Mouse (Mus musculus) yolk sac, embryonic 10.5 days (tissue): ENCODE measurements at regions not wholly inside any gene's neighbourhood (a gene's known extent, or its start where the extent isn't known, plus 50 kb on each side); places are given as distances from the start of the nearest gene placed in this dataset.

Source experiments
- DNase-seq: peaks from one replicate; pipeline ENCODE4 v3.0.0-alpha.2; 2017; ENCODE audit warnings: low spot score

DNA sequence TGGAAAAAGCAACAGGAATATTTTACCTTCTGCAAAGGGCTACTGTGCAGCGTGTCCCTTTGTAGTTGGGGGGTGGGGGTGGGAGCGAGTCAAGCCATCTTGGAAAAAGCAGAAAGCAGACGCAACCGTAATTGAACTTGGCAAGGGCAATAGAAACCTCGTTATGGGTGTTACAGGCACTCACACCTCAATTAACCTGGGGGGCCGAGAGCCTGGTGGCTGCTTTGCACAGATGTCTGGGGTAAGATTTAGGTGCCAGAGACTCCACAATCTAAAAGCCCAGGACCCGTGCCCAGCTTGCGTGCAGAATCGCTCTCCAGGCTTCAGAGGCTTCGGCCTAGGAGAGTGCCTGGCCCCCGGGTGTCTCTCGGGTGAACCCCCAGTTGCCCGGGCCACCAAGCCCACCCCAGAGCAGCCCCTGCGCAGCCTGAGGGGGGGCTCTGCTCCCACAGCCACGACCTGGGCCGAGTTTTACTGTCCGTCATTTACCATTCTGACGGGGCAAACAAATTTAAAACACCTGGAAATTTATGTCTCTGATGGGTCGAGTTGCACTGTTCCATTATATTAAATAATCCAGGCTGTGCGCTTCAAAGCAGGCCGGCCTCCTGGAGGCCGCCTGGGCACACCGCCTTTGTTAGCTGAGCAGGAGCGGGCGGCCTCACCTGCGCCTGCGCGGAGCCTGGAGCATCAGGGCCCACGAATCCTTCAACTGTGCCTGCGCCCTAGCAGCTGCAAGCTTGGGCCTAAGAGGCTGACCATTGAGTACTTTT, 212.4 kb downstream of the Srbd1 start:
- DNase-seq = no peak

DNA sequence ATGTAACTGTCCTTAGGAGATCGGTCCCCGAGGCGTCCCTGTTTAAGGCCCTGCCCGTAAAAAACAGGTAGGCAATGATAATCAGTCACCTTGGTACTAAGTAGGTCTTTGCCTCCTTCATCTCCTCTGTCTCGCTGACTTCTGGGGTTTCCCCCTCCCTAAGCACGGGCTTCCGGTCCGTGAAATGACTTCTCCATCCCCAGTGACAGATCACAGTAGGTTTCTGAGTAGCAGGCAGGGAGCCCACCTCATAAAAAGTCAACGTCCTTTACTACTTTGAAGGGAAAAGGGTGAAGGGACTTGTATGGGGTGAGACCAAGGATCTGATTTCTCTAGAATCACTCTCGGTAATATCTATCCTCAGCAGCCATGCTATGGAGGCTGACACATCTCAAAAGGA, 213.0 kb downstream of the Srbd1 start:
- DNase-seq = no peak

DNA sequence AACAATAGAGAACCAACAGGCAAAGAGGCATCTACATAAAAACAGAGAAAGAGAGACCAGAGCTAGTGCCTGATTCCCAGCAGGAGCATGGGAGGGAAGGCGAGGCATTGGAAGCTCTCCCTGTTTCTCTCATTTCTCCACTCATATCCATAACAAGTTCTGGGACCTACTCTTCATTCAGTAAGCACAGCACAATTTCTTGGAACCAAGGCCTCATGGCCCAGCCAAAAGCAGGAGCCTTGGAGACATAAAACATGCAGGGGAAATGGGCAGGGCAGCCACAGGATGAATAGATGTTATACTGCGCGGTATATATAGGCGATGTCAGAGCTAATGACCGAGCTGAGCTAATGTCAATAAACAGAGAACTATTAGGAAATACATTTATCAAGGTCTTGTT, 214.2 kb downstream of the Srbd1 start:
- no peak for DNase-seq

DNA sequence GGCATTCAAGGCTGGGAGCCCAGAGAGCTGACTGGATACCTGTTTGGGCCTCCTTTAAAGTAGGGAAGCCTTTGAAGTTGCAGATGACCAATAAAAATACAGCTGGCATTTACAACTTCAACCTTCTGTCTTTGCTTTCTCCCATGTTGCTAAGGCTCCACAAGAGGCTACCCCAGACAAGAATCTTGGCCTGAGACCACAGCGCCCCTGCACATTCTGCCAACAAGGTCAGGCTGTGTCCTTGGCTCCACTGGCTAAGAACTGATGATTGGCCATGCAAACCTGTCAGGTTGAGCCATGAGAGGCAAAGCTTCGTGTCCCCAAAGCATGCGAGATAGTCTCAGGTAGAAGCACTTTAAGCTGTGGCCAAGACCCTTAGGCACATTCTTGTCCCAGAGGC, 214.6 kb downstream of the Srbd1 start:
- DNase-seq = no peak

DNA sequence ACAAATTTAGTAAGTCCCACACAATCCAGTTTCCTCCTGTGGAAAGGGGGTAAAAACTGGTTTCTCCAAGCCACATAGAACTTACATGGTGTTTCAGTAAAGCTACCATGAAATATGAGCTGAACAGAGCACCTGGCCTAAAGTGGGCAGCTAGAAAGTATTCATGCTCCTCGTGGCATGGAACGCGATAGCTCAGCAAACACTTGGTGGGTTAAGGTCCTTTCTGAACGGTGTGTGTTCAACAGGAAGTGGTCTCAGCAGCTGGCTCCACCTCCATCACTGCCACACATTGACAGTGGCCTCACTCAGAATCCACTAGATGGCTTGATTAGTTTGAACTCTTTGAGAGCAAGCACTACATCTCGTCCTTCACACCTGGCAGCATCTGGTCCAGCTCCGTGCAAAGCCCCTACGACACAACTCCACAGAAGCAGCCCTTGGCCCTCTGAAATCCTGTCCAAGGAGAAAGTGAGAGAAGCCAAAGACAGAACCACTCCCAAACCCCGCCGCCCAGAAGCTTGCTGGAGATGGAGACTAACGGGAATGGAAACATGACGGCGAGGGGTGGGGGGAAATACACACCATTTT, 215.2 kb downstream of the Srbd1 start:
- DNase-seq = no peak

DNA sequence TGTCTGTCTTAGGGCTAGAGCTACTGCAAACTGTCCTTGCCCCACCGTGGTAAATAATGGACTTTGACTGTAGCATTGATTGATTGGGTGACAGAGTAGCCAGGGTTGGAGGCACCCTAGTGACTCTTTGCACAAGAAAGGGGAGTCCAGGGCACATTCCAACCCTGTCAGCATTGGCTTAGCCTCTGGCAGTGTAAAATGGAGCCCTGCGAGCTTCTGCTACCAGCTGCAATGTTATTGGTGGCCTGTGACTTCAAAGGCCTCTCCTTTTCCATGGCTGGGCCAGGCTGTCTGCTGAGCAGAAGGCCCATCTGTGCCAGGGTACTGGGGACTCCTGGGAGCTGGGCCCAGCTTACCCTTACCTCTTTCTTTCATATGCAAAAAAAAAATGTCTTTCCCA, 216.4 kb downstream of the Srbd1 start:
- peak; percentile 52 for DNase-seq

DNA sequence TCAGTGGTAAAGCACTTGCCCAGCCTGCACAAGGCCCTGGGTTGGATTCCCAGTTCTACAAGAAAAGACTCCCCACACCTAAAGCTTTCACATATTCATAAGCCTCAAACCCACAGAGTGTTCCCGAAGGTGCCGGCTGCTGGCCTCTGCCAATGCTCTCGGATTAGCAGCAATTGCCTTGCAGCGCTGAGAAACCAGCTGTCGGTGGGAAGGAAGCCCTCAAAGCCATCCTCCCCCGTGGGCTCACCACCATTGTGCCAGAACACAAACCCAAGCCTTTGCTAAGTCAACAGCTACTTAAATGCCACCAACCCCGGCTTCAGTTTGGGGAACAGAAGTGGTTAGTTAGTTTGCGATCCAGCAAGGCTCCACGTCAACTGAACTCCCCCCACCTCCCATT, 217.7 kb downstream of the Srbd1 start:
- DNase-seq = no peak

DNA sequence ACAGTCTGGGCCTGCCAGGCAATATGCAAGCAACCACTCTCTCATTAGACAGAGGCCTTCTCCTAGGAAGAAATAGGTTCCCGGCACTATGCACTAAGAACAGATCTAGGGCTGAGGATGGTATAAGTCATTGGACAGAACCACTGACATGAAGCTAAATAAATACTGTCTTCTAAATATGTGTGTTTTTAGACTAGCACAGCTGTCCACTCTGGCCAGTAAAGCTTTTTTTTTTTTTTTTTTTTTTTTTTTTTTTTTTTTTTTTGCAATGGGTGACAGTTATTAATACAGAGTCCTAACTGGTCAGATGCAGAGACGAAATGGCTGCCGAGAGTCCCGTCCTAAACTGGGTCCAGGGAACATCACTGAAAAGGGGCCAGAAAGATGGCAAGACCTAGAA, 218.9 kb downstream of the Srbd1 start:
- no peak for DNase-seq

DNA sequence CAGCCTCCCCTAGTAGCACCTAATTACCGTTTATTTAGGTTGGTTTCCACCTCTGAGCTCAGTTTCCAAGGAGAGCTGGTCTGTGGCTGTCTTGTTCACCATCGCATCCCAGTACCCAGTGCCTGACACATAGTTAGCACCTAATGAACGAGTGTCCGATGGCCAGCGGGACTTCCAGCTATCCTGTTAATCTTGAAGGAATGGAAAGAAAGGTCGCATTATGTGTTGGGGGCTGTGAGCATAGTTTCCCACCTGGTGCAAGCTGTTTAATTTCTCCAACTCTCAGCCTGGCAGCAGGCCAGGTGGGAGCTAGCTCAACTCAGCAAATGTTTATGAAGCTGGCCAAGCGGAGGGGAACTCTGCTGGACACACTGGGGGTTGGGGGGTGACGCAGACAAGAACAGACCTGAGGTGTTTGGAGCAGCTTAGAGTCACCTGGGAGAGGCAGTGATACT, 223.7 kb downstream of the Srbd1 start:
- no peak for DNase-seq

DNA sequence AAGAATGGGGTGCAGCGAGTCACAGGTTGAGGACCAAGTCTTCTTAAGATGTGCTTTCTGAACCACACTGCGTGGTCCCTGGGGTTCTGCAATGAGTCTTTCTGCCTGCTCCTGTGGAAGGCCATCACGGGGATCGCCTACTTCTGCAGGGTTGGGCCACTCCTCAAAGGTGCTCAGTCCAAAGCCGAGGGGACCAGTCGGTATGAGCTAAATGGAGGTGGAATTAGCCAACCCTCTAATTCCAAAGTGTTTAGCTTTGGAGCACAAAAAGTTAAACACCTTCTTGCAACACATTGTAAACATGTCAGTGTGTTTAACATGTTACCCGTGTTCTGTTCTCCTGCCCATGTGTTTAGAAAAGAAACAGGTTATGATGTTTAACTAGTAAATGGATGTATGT, 225.1 kb downstream of the Srbd1 start:
- no peak for DNase-seq

DNA sequence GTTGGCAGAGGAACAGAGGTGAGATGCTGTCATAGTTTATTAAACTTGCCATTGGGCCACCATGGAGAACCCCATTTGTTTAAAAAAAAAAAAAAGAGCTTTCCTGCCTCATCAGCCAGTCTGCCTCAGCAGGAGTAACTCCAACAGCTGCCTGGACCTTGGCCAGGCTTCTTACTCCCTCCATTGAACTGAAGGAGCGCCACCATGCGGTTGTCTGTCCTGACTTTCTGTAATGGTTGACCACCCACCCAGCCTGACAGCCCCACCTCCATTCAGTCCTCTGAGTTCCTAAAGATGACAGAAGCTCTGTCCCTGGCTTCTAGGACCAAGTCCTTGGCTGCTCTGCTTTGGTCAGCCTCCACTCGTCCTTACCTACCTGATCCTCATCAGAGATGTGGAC, 227.8 kb upstream of the Six2 start:
- no peak for DNase-seq

DNA sequence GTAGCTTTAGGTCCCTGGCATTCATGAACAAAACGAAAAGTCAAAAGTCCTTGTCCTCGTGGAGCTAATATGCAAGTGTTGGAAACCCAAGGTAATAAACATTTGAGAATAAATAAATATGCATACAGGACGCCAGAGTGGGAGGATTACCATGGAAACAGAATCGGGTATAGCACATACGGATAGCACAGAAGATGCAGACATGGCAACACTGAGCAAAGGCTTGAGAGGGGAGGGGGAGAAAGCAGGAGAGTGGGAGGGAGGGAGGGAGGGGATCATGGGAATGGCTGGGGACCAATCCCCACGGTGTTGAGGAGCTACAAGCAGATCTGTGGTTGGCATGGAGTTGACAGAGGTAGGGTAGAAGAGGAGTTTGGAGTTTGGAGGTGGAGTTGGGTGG, 226.0 kb upstream of the Six2 start:
- DNase-seq = no peak

DNA sequence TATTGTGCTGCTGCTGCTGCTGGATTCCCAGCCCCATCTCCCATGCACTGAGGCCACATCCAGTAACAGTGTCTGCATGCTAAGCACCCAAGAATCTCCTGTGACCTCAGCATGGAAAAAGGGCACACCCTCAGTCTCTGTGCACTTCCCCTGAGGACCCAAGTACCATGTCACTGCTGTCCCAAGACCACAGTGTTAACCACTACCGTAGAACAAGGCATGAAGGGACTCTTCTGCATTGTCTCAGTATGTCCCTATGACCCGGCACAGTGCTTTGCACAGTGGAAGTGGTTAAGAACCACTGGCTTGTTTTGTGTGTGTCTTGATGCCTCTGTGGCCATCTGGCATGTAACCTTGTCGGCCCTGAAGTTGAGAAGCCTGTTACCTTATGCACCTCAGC, 220.6 kb upstream of the Six2 start:
- no peak for DNase-seq

DNA sequence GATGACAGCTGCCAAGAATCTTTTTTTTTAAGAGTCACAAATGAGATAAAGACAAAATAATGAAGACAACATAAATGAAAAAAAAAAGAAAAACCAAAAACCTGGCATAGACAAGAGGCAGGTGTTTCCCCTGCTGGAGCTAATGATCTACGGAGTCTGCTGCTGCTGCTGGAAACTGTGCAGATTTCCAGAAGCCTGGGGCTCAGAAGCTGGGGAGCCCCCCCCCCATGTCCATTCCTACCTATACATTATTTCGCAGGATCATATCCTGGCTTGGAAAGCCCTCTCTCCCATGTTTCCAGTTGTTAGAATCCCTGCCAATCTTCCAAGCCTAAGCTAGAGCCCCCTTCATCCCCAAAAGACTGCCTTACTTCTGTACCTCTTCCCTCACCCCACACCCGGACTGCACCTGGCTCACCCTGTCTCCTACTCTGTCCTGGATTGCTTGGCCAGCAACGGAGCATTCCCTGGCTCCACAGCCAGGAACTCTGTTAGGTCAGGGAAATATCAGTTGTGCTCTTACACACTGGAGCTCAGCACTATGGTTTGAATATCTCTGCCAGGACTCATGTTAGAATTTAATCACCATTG, 218.6 kb upstream of the Six2 start:
- DNase-seq = no peak

DNA sequence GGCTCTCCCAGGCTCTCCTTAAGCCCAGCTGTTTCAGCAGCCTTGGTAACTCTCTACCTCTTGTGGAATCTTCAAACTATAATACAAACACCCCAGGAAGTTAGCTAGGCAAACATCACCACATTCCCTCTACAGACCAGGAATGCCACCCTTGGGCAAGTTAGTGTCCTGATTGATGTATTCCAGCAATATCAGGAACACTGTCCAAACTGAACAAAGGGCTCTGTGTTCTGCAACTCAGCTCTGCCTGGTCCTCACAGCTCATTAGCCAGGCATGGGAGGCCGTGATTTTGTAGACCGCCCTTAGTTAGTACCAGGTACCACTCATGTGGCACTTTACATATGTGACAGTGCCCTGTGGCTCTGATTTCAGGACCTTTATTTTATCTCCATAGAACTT, 214.5 kb upstream of the Six2 start:
- DNase-seq = no peak

DNA sequence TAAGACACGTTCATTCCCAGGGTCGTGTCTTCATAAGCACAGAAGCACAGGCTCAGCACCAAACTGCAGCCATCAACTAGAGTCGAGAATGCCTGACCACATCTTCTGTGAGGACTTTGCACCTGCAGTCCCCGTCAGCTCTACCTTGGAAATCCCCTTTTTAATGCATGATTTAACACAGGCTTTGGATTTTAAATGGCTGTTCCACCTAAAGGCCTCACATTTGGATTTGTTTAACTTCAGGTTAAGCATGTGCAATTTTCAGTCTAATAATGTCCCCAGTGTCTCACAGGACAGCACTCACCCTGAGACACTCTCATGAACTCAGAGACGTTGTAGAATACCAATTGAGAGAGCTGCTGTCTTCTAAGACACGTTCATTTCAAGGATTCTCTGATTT, 211.0 kb upstream of the Six2 start:
- DNase-seq = no peak

DNA sequence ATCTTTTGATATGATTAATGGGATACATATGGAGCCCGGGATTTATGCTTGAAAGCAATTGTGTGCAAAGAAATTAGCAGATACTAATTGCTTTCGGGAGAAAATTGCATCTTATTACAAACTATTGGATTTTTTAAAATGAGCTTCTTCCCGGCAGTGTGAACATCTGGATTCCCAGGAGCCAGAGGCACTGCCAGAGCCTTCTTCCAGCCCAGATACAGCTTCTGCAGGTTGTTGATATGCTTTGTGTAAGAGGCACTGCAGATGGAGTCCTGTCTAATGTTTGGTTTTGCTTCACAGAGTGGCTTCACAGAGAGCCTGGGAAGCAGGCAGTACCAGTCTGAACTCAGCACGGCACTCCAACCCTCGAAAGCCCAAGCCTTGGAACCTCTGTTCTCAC, 207.9 kb upstream of the Six2 start:
- DNase-seq = no peak

DNA sequence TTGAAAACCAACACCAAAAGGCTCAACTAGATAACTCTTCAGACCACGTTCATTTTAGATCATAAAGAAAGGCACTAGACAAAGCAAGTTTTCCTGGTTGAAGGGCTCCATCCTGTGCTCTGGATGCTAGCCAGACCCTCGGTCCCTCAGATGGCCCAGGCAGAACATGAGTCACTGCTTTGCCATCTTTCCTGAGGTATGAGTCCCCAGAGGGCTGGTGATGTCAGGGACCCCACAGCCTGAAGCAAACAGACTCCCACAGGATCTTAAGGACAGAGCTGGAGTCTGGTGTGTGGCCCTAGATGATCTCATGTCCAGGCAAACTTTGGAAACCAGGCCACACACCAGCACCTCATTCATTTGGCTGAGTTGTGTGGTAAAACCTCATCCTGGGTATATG, 203.2 kb upstream of the Six2 start:
- DNase-seq = no peak

DNA sequence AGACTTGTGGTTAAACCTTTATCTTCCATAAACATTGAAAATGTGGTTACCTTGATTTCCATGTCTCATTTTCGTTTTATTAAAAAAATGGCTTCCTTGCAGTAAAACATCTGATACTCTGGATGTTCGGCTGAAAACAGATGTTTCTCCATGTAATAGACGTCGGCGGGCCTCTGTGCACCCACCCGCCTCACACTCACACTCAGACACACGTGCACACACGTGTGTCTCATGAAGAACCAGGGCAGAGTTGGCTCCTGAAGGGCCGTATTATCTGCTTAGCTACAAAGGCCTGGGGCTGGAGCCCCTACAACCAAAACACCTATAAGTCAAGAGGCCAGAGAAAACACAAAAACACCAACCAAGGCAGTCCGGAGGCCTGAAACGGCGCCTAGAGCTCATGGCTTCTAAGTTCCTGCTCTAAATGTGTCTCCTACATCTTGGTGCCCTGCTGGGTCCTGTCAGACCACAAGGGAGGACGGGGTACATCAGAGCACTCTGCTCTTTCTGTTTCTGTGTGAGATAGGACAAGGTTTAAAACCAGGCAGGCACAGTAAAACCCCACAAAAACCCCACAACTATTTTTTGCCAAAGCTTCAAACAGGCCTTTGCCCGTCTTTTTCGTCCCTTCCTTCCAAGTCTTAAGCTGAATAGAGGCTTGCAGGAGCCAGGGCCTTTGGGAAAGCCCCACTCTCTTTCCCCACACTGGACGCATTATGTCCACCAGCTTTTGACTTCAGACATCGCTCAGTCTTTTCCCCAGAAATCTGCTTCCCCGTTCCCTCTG, 201.9 kb upstream of the Six2 start:
- DNase-seq = no peak

DNA sequence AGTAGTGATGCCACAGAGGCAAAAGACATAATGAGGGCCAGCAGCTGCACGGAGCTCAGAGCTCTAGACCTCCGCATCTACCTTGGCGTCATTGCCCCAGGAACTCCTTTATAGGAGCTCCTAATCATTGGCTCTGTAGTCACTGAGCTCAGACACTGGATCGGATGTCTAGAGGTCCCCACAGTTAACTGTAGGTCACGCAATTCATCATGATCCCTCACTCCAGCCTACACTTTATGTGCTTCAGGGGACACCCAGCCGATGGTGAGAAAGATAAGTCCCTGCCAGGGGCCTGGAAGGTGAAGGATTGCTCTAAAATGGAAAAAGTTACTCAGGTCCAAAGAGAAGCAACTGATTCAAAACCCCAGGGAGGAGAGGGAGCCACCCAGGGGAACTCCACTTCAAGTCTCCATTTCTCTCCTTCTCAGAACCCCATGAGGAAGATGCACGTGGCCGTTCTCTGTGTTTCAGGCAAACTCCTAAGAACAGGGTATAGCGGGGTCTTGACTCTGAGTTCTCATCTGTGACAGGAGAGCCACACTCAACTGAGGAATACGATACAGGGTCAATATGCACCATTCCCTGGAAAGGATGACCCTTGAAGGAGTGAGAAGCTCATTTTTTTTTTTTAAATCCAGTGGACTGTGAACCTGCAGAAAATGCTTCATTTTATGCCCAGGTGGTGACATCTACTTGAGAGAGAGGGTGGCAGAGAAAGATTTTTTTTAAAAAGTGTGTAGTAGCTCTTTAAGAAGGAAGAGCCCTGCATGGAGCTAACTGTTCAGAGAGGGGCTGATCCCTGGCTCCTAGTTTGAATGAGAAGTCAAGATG, 200.7 kb upstream of the Six2 start:
- no peak for DNase-seq

DNA sequence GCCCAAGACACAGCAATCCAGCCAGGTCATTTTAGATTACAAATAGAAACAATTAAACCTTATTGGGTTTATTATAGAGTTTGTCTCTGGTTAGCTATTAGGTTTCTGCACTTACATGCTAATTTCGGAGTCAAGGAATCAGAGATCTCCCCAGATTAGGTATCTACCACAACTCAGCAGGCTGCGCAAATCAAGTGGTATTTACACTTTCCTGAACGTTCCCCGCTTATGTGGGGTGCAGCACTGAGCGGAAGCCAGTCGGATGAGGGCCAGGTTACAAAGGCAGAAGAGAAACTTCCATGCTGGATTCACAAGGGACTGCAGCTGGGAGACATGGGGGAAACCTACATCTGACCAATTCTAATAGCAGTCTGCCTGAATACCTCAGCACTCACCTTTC, 198.6 kb upstream of the Six2 start:
- no peak for DNase-seq

DNA sequence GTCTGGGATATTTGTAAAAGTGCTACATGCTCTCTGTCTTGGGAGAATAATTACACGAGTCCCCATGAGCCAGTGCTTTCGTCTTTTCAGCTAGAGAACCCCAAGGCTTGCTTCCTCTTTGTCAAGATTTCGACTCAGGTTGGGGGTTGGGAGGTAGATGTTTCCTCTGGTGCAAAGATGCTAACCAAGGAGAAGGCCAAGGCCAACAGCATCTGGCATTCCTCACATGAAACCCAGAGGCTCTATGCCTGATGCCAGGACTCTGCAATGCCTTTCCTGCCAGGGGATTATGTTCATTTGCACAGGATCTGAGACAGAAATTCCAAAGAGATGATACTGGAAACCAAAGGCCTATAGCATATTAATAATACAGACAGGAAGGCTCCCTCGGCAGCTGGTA, 198.2 kb upstream of the Six2 start:
- no peak for DNase-seq
